Mouse (Mus musculus): ENCODE data around the gene Ccdc88b. TPM values are rescaled to one million over a fixed set of nuclear protein-coding genes. Genes with fewer than 3 reads are reported as not detected.
"Not testable (repeated sequence)": the region's sequence is repeated elsewhere in the genome, so short reads cannot be mapped to it uniquely, and the experiment has no call there.

Ccdc88b gene
- 0.42 and 0.74 TPM in 2 replicates for polyA plus RNA-seq (2014; fragmentation: Nextera tagmentation; extraction: Ambion mirVana)

DNA sequence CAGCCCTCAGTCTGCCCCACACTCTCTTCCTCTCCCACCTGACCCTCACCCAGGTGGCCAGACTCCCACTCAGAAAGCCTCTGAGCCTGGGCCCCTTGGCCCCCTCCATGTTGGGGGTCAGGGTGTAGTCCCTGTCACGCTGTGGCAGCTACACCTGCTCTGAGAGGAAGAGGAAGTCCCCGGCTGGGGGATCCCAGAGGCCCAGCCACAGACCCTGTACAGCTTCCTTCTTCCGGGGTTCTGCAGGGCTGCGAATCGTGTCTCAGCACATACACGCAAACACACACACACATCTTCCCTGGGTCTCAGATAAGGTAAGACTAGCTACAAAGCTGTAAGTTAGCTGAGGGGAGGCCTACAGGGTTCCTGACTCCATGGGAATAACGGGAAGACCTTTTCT is at the start of gene Ccdc88b:
Ccdc88b (minus strand) TSS at position 181 of the 400 bp plus-strand sequence.
- H3K4me1 ChIP-seq (replicated peaks; ENCODE audit: control insufficient read depth, insufficient read depth, low read length), result peaks cover 10% of the 10 kb centered on the region
- ATAC-seq (ENCODE audit: low FRiP score), result no peak
- no peaks in the 10 kb centered on the region for H3K36me3 ChIP-seq (ENCODE audit: control insufficient read depth, insufficient read depth, low read length)
- no peaks in the 10 kb centered on the region for H3K9me3 ChIP-seq (ENCODE audit: control insufficient read depth, low read length)
- no peak within 1 kb of the TSS for H3K4me2 ChIP-seq (replicated peaks; ENCODE audit: low read depth, low read length)
- 79% methylated on average over 7 of the region's 7 CpGs for WGBS
- DNase-seq (ENCODE audit: low spot score), result no peak
- peaks cover 9% of the 10 kb centered on the region for H3K27me3 ChIP-seq (ENCODE audit: control insufficient read depth, insufficient read depth, low read length)
- H3K4me3 ChIP-seq (ENCODE audit: low read depth, low read length), result no peak within 1 kb of the TSS
- no peak within 1 kb of the TSS for H3K9ac ChIP-seq (ENCODE audit: low read depth, low read length)
- no peak within 1 kb of the TSS for H3K27ac ChIP-seq (ENCODE audit: low read depth, low read length)

DNA sequence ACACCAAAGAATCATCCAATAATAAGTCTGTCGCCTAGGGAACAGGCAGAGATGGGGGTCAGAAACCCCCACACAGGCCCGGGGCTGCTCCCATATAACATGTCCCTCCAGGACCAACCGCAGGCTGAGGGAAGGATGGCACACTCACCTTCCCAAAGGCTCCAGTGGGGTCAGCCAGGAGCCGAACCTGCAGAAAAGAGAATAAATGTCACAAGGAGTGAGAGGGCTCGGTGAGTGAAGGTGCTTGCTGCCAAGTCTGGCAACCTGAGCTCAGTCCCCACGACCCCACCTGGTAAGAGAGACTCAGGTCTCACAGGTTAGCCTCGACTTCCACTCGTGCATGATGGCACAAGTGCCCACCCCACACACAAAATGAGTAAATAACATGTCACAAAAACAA is 49.1 kb upstream of the Ccdc88b start:
- DNase-seq (ENCODE audit: low spot score) (no peak), ATAC-seq (ENCODE audit: low FRiP score) (no peak)
- Histone ChIP-seq H3K9ac (ENCODE audit: low read depth, low read length) (no peak overlapping the region), H3K27me3 (ENCODE audit: control insufficient read depth, insufficient read depth, low read length) (no peaks in the 10 kb centered on the region), H3K9me3 (ENCODE audit: control insufficient read depth, low read length) (no peaks in the 10 kb centered on the region), H3K4me3 (ENCODE audit: low read depth, low read length) (no peak overlapping the region), H3K4me1 (replicated peaks; ENCODE audit: control insufficient read depth, insufficient read depth, low read length) (peaks cover 12% of the 10 kb centered on the region), H3K27ac (ENCODE audit: low read depth, low read length) (no peak overlapping the region), H3K4me2 (replicated peaks; ENCODE audit: low read depth, low read length) (no peak overlapping the region), H3K36me3 (ENCODE audit: control insufficient read depth, insufficient read depth, low read length) (peaks cover 8% of the 10 kb centered on the region)
- 91% methylated on average over 8 of the region's 8 CpGs for WGBS

DNA sequence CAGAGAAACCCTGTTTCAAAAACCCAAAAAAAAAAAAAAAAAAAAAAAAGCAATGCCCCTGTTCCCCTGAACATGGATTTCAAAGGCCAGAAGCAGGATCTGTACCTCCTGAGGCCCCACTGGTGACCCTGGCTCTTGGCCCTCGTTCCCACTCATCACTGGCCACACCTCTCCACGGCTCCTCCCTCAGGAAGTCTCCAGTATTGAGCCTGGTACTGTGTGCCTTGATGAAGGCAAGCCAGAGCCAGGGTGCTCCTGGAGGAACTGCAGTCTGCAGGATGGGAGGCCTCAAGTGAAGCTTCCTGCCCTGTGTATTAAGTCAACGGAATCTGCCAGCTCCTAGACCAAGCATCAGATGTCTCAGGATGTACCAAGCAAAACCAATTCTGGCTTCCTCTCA is 48.2 kb upstream of the Ccdc88b start:
- no peaks in the 10 kb centered on the region for H3K27me3 ChIP-seq (ENCODE audit: control insufficient read depth, insufficient read depth, low read length)
- peaks cover 5% of the 10 kb centered on the region for H3K36me3 ChIP-seq (ENCODE audit: control insufficient read depth, insufficient read depth, low read length)
- H3K27ac ChIP-seq (ENCODE audit: low read depth, low read length), result no peak overlapping the region
- WGBS, result 91% methylated on average over 3 of the region's 3 CpGs
- peaks cover 12% of the 10 kb centered on the region for H3K4me1 ChIP-seq (replicated peaks; ENCODE audit: control insufficient read depth, insufficient read depth, low read length)
- DNase-seq (ENCODE audit: low spot score) (no peak), ATAC-seq (ENCODE audit: low FRiP score) (no peak)
- H3K9ac ChIP-seq (ENCODE audit: low read depth, low read length), result no peak overlapping the region
- no peak overlapping the region for H3K4me3 ChIP-seq (ENCODE audit: low read depth, low read length)
- H3K9me3 ChIP-seq (ENCODE audit: control insufficient read depth, low read length), result no peaks in the 10 kb centered on the region
- H3K4me2 ChIP-seq (replicated peaks; ENCODE audit: low read depth, low read length), result no peak overlapping the region

DNA sequence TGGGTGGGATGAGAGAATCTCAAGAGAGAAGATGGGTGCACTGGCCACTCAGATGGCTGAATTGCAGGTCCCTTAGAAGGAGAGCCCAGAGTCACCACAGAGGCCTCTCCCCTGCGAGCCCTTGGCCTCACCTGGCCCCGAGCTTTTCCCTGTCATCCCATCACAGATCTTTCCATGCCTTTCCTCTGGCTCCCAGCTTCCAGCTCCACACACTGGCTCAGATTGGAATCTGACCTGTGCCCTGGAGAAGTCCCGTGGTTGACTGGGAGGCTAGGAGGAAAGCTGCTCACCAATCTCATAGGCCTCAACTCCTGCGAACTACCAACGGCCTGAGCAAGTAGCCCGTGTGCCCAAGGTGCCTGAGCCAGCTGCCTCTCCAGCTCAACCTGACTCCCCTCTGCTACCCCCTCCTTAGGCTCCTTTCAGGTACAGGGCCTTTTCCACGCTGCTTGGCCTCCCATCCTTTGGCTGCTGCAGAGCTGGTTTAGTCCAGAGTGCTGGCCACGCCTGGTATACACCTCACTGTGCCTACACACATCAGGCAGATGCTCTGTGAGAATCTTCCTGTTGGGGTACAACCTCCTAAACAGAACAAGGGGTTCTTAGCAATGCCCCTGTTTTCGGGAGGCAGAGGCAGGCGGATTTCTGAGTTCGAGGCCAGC is 47.6 kb upstream of the Ccdc88b start:
- DNase-seq (ENCODE audit: low spot score) (no peak), ATAC-seq (ENCODE audit: low FRiP score) (no peak)
- H3K4me1 ChIP-seq (replicated peaks; ENCODE audit: control insufficient read depth, insufficient read depth, low read length), result peaks cover 10% of the 10 kb centered on the region
- H3K36me3 ChIP-seq (ENCODE audit: control insufficient read depth, insufficient read depth, low read length), result peaks cover 5% of the 10 kb centered on the region
- no peak overlapping the region for H3K9ac ChIP-seq (ENCODE audit: low read depth, low read length)
- H3K27ac ChIP-seq (ENCODE audit: low read depth, low read length), result no peak overlapping the region
- WGBS, result 92% methylated on average over 11 of the region's 11 CpGs
- no peak overlapping the region for H3K4me3 ChIP-seq (ENCODE audit: low read depth, low read length)
- H3K27me3 ChIP-seq (ENCODE audit: control insufficient read depth, insufficient read depth, low read length), result no peaks in the 10 kb centered on the region
- H3K9me3 ChIP-seq (ENCODE audit: control insufficient read depth, low read length), result no peaks in the 10 kb centered on the region
- no peak overlapping the region for H3K4me2 ChIP-seq (replicated peaks; ENCODE audit: low read depth, low read length)

DNA sequence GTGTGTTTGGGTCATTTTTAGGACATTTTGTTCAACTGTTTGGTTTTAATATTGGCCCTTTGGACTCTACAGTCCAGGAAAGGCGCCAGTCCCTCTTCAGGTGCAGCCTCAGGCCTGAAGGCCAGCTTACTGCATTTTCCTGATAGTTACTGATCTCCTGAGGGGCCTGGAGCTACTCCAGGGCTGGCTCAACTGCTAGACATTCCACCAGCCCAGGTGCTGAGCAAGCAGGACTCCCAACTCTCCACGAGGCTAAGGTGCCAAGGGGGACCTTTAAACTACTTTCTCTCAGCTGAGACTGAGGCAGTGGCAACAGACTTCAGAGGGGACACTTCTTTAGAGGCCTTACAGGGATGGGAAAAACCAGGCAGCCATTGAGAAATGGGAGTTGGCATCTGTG is 46.8 kb upstream of the Ccdc88b start:
- Histone ChIP-seq H3K36me3 (ENCODE audit: control insufficient read depth, insufficient read depth, low read length) (peaks cover 5% of the 10 kb centered on the region), H3K4me3 (ENCODE audit: low read depth, low read length) (no peak overlapping the region), H3K27me3 (ENCODE audit: control insufficient read depth, insufficient read depth, low read length) (no peaks in the 10 kb centered on the region), H3K9me3 (ENCODE audit: control insufficient read depth, low read length) (no peaks in the 10 kb centered on the region), H3K9ac (ENCODE audit: low read depth, low read length) (no peak overlapping the region), H3K4me2 (replicated peaks; ENCODE audit: low read depth, low read length) (no peak overlapping the region), H3K4me1 (replicated peaks; ENCODE audit: control insufficient read depth, insufficient read depth, low read length) (peaks cover 10% of the 10 kb centered on the region), H3K27ac (ENCODE audit: low read depth, low read length) (no peak overlapping the region)
- no peak for ATAC-seq (ENCODE audit: low FRiP score)
- 83% methylated on average over 2 of the region's 2 CpGs for WGBS
- DNase-seq (ENCODE audit: low spot score), result no peak

DNA sequence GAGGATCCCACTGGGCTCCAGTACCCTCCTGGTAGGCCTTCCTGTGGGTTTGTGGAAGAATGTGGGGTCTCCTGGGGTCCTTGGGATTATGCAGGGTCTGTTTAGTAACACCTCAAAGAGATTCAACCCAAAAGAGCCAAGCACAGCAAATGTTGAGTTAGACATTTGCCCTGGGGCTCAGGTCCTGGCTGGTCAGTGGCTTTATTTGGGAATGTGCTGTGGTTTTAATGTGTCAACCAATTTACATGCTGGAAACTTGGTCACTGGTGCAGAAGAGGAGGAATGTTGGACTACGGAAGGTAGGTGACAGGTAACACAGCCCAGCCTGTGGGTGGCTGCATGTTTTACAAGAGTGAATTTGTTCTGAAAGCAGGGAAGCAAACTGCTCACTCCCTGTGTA is 45.0 kb upstream of the Ccdc88b start:
- DNase-seq (ENCODE audit: low spot score) (no peak), ATAC-seq (ENCODE audit: low FRiP score) (no peak)
- no peak overlapping the region for H3K4me2 ChIP-seq (replicated peaks; ENCODE audit: low read depth, low read length)
- H3K4me3 ChIP-seq (ENCODE audit: low read depth, low read length), result no peak overlapping the region
- H3K9ac ChIP-seq (ENCODE audit: low read depth, low read length), result no peak overlapping the region
- H3K9me3 ChIP-seq (ENCODE audit: control insufficient read depth, low read length), result no peaks in the 10 kb centered on the region
- H3K27me3 ChIP-seq (ENCODE audit: control insufficient read depth, insufficient read depth, low read length), result no peaks in the 10 kb centered on the region
- WGBS, result 100% methylated on average over 1 of the region's 1 CpGs
- H3K27ac ChIP-seq (ENCODE audit: low read depth, low read length), result no peak overlapping the region
- H3K36me3 ChIP-seq (ENCODE audit: control insufficient read depth, insufficient read depth, low read length), result peaks cover 5% of the 10 kb centered on the region
- 0 out of 2 replicates have a peak, but pooled peaks cover 3% of the 10 kb centered on the region for H3K4me1 ChIP-seq (replicated peaks; ENCODE audit: control insufficient read depth, insufficient read depth, low read length)

DNA sequence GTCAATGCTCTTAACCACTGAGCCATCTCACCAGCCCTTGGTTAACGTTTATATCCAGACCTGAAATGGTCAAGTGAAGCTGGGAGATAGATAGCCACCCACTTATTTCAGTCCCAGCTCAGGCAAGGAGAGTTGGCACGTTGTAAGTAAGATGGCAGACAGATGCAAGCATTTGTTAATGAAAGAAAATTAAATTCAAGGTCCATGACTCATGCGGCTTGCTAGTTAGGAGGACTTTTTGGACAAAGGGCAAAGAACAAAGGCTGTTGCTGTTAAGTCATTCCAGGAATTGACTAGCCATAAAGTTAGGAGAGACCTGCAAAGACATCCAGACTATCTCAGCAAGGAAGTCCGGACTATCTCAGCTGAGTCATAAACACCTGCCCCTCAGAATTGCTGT is 41.6 kb upstream of the Ccdc88b start:
- Histone ChIP-seq H3K4me2 (replicated peaks; ENCODE audit: low read depth, low read length) (no peak overlapping the region), H3K36me3 (ENCODE audit: control insufficient read depth, insufficient read depth, low read length) (no peaks in the 10 kb centered on the region), H3K27me3 (ENCODE audit: control insufficient read depth, insufficient read depth, low read length) (no peaks in the 10 kb centered on the region), H3K9ac (ENCODE audit: low read depth, low read length) (no peak overlapping the region), H3K27ac (ENCODE audit: low read depth, low read length) (no peak overlapping the region), H3K4me3 (ENCODE audit: low read depth, low read length) (no peak overlapping the region), H3K9me3 (ENCODE audit: control insufficient read depth, low read length) (no peaks in the 10 kb centered on the region), H3K4me1 (replicated peaks; ENCODE audit: control insufficient read depth, insufficient read depth, low read length) (no peaks in the 10 kb centered on the region)
- 85% methylated on average over 4 of the region's 4 CpGs for whole genome bisulfite sequencing
- ATAC-seq (ENCODE audit: low FRiP score), result no peak
- DNase-seq (ENCODE audit: low spot score), result no peak

DNA sequence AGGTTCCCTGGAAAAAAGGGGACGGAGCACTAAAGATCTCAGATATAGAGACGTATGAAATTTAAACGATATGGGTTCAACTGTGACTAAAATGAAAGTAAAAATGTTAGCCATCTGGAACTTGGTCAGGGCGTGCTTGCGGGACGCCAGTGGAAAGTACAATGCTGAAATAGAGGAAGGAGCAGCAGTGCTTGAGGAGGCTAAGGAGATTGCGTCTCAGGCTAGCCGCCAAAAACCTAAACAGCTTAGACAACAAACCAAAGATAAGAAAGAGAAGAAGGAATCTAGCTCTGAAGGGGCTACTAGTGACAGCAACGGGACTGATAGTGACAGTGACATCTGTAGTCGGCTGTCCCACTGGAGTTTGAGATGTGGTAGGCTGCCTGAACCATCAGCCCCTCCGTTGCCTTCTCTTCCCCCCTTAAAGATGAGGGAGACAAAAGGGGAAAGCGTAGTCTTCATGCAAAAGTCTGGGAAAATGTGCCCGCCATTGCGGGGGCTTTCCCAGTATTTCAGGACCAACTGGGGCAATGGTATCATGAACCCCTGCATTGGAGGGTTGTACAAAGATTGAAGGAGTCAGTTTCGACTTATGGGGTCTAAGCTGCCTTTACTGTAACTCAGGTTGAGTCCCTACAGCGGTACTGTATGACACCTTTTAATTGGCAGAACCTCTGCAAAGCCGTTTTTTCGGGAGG is 37.7 kb upstream of the Ccdc88b start:
- not testable (repeated sequence) for H3K27me3 ChIP-seq (ENCODE audit: control insufficient read depth, insufficient read depth, low read length); H3K36me3 ChIP-seq (ENCODE audit: control insufficient read depth, insufficient read depth, low read length); H3K9ac ChIP-seq (ENCODE audit: low read depth, low read length); H3K27ac ChIP-seq (ENCODE audit: low read depth, low read length); H3K4me3 ChIP-seq (ENCODE audit: low read depth, low read length); DNase-seq (ENCODE audit: low spot score); H3K9me3 ChIP-seq (ENCODE audit: control insufficient read depth, low read length); H3K4me2 ChIP-seq (replicated peaks; ENCODE audit: low read depth, low read length); ATAC-seq (ENCODE audit: low FRiP score); H3K4me1 ChIP-seq (replicated peaks; ENCODE audit: control insufficient read depth, insufficient read depth, low read length)
- WGBS, result 89% methylated on average over 18 of the region's 18 CpGs
